Mouse (Mus musculus) liver, embryonic 14.5 days (tissue): ENCODE results near the gene Anapc4.

ENCODE experiments used
- CTCF ChIP-seq: IDR thresholded peaks from 2 replicates; pipeline ENCODE4 v1.5.1; 2016; ENCODE audit warnings: antibody characterized with exemption, low read depth, control low read depth
- EP300 ChIP-seq: IDR thresholded peaks from 2 replicates; pipeline ENCODE4 v1.6.1; 2016; ENCODE audit warnings: antibody characterized with exemption, low read depth

DNA sequence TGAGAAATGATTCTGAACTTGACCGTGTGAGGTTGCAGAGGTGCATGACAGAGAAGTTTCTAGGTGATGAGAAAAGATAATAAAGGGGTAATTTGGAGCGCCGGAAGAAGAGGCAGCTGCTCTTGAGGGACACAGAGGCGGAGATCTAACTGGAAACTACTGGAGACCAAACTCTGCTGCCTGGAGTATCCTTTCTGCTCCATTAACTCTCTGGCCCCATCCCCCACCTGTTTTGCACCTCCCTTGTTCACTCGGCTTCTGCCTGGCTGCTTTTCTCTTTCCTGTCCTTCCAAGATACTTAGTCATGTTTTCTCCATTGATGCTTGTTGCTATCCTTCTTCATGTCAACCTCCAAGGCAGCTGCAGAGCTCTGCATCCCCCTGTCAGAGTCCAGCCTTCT lies 60.1 kb downstream of the Anapc4 start:
- TF ChIP-seq CTCF: no peak
- no peak for TF ChIP-seq EP300
